Mouse (Mus musculus) midbrain, embryonic 14.5 days (tissue): Measurements from ENCODE around the gene Lypd4. TPM values are rescaled to one million over a fixed set of nuclear protein-coding genes. Genes with fewer than 3 reads are reported as not detected.
"Not testable (repeated sequence)": the region's sequence is repeated elsewhere in the genome, so short reads cannot be mapped to it uniquely, and the experiment has no call there.

Experiments used
- ATAC-seq: fragments of 200-750 bp; cut with Nextera tagmentation; 2 replicates; pipeline ENCODE4 v1.8.0; 2017; ENCODE audit warnings: moderate number of reproducible peaks, moderate library complexity; ENCODE audit not compliant: low FRiP score, low TSS enrichment
- DNase-seq: peaks from one replicate; pipeline ENCODE4 v3.0.0-alpha.2; 2015
- H3K27ac ChIP-seq: fragments of 300-500 bp; sonication (generic); replicated peaks from 2 replicates; pipeline ENCODE4 v1.5.1; 2014; ENCODE audit warnings: mild to moderate bottlenecking, low read depth, low read length, moderate library complexity
- H3K27me3 ChIP-seq: fragments of 300-500 bp; sonication (generic); 2 replicates; pipeline ENCODE4 v1.6.1; 2014; ENCODE audit warnings: low read length, control low read depth, mixed read lengths; ENCODE audit not compliant: control insufficient read depth, insufficient read depth
- H3K36me3 ChIP-seq: fragments of 300-500 bp; sonication (generic); 2 replicates; pipeline ENCODE4 v1.6.1; 2014; ENCODE audit warnings: low read length, control low read depth; ENCODE audit not compliant: control insufficient read depth, insufficient read depth
- H3K4me1 ChIP-seq: fragments of 300-500 bp; sonication (generic); 2 replicates; pipeline ENCODE4 v1.6.1; 2014; ENCODE audit warnings: mild to moderate bottlenecking, antibody characterized with exemption, low read length, control low read depth; ENCODE audit not compliant: control insufficient read depth, insufficient read depth
- H3K4me2 ChIP-seq: fragments of 300-500 bp; sonication (generic); 2 replicates; pipeline ENCODE4 v1.6.1; 2014; ENCODE audit warnings: mild to moderate bottlenecking, low read length, moderate library complexity
- H3K4me3 ChIP-seq: fragments of 300-500 bp; sonication (generic); replicated peaks from 2 replicates; pipeline ENCODE4 v1.5.1; 2014; ENCODE audit warnings: low read depth, low read length
- H3K9ac ChIP-seq: fragments of 300-500 bp; sonication (generic); replicated peaks from 2 replicates; pipeline ENCODE4 v1.6.1; 2014; ENCODE audit warnings: mild to moderate bottlenecking, low read length, moderate library complexity
- H3K9me3 ChIP-seq: fragments of 300-500 bp; sonication (generic); 2 replicates; pipeline ENCODE4 v1.6.1; 2016; ENCODE audit warnings: low read length, control low read depth, mixed read lengths; ENCODE audit not compliant: control insufficient read depth
- WGBS: fragments of 180-500 bp; shearing (Covaris S2); extraction: QIAGEN DNeasy Blood & Tissue Kit; methylation state at CpG from one replicate; pipeline ENCODE4 v1.1.7; 2014; 5-methylcytosine and 5-hydroxymethylcytosine counted together
- polyA plus RNA-seq: library from polyadenylated mRNA; unstranded; fragments of >200 nt; fragmentation: Nextera tagmentation; extraction: Ambion mirVana; gene quantifications from 2 replicates; pipeline ENCODE4 v1.2.1, GENCODE M21; 2014

Lypd4 gene
- polyA plus RNA-seq, 1 experiment from 2014 or later, result not detected

- Histone ChIP-seq H3K4me1 (no peaks in the 10 kb centered on the region), H3K27me3 (no peaks in the 10 kb centered on the region), H3K36me3 (no peaks in the 10 kb centered on the region), H3K4me3 (no peak overlapping the region), H3K4me2 (no peak overlapping the region), H3K9ac (no peak overlapping the region), H3K9me3 (no peaks in the 10 kb centered on the region), H3K27ac (no peak overlapping the region)
- no peak for ATAC-seq
- WGBS, result 3% methylated on average over 6 of the region's 6 CpGs
- DNase-seq, result peak; percentile 35
These were observed 24.0 kb downstream of the Lypd4 start for GRCm38 (mm10) chr7:24845713-24846112.

DNA sequence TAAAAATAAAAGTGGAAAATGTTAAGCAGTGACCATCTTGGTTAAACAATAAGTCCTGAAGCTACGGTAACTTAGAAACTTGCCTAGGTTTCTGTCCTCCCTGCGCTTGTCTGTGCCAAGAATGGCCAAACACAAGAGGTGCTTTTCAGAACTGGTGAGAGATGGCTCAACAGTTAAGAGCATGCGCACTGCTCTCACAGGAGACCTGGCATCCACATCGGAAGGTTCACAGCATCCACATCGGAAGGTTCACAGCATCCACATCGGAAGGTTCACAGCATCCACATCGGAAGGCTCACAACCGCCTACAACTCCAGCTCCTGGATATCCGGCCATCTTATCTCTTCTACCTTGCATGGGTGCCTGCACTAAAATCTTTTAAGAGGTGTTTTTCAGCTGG is 24.6 kb downstream of the Lypd4 start:
- no peak overlapping the region for H3K4me2 ChIP-seq
- H3K27me3 ChIP-seq, result no peaks in the 10 kb centered on the region
- no peak for DNase-seq
- no peaks in the 10 kb centered on the region for H3K9me3 ChIP-seq
- no peaks in the 10 kb centered on the region for H3K36me3 ChIP-seq
- 83% methylated on average over 9 of the region's 9 CpGs for WGBS
- H3K4me1 ChIP-seq, result no peaks in the 10 kb centered on the region
- ATAC-seq, result no peak
- H3K9ac ChIP-seq, result no peak overlapping the region
- no peak overlapping the region for H3K27ac ChIP-seq
- H3K4me3 ChIP-seq, result no peak overlapping the region

DNA sequence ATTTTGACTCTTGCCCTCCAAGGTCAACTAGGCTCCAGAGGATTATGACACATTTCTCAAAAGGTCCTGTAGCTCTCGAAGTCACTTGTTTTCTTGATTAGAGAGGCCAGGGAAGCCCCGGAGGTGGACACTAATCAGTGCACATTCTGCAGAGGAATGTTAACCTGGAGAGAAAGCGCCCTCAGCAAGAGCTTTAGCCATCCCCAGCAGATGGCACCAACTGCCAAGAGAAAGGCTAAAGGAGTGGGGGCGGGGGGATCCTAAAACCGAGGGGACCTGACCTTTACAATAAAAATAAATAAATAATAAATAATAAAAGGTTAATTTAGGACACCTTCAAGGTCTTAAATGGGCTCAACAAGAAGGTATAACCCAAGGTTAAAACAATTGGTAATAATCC is 25.6 kb downstream of the Lypd4 start:
- no peak for DNase-seq
- ATAC-seq, result no peak
- H3K9me3 ChIP-seq, result no peaks in the 10 kb centered on the region
- no peak overlapping the region for H3K27ac ChIP-seq
- H3K4me1 ChIP-seq, result no peaks in the 10 kb centered on the region
- H3K36me3 ChIP-seq, result no peaks in the 10 kb centered on the region
- H3K4me3 ChIP-seq, result no peak overlapping the region
- H3K27me3 ChIP-seq, result no peaks in the 10 kb centered on the region
- no peak overlapping the region for H3K9ac ChIP-seq
- 42% methylated on average over 5 of the region's 5 CpGs for WGBS
- no peak overlapping the region for H3K4me2 ChIP-seq

DNA sequence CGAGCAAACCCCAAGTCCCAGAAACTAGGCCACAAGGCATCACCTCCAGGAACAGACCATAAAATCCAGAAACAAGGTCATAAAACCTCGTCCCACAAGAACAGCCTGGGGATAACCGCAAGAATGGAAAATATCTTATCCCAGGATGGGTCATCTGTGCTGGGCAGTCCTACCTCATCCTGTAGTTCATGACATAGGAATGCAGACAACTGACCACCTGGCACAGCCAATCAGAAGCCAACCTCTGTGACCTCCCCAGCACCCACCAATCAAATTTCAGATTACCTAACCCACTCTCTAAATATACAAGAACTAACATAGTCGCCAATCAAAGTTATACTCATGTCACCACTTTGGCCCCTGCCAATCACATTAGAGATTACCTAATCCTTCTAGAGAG is 28.7 kb downstream of the Lypd4 start:
- no peak overlapping the region for H3K9ac ChIP-seq
- no peak overlapping the region for H3K4me2 ChIP-seq
- no peaks in the 10 kb centered on the region for H3K27me3 ChIP-seq
- H3K4me3 ChIP-seq, result no peak overlapping the region
- ATAC-seq, result no peak
- no peak overlapping the region for H3K27ac ChIP-seq
- no peak for DNase-seq
- 74% methylated on average over 4 of the region's 4 CpGs for WGBS
- no peaks in the 10 kb centered on the region for H3K9me3 ChIP-seq
- H3K4me1 ChIP-seq, result no peaks in the 10 kb centered on the region
- no peaks in the 10 kb centered on the region for H3K36me3 ChIP-seq

- Histone ChIP-seq H3K27ac (no peak overlapping the region), H3K36me3 (no peaks in the 10 kb centered on the region), H3K27me3 (no peaks in the 10 kb centered on the region), H3K4me2 (no peak overlapping the region), H3K9me3 (no peaks in the 10 kb centered on the region), H3K4me3 (no peak overlapping the region), H3K4me1 (no peaks in the 10 kb centered on the region), H3K9ac (no peak overlapping the region)
- ATAC-seq (no peak), DNase-seq (no peak)
- 59% methylated on average over 3 of the region's 3 CpGs for WGBS
These were observed 29.4 kb downstream of the Lypd4 start for GRCm38 (mm10) chr7:24840331-24840730.

DNA sequence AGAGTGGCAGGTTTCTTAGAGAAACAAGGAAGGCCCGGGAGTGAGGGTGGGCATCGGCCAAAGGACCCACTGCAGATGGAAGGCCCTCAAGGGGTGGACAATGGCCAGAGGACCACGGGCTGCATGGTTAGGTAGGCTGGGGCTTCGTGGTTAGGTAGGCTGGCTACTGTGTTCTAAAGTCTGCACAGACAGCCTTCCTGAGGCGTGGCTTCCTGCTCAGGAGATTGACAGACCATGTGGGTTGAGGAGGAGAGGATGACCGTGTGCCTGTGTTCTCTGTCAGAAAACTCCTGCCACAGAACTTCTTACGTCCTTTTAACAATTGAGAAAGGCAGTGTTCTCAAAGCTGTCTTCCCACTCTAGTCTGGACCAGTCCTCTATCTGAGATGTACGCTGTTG is 30.3 kb downstream of the Lypd4 start:
- H3K4me3 ChIP-seq, result no peak overlapping the region
- no peaks in the 10 kb centered on the region for H3K36me3 ChIP-seq
- no peaks in the 10 kb centered on the region for H3K9me3 ChIP-seq
- no peak overlapping the region for H3K9ac ChIP-seq
- ATAC-seq (no peak), DNase-seq (no peak)
- 81% methylated on average over 8 of the region's 8 CpGs for WGBS
- no peaks in the 10 kb centered on the region for H3K4me1 ChIP-seq
- no peak overlapping the region for H3K4me2 ChIP-seq
- no peaks in the 10 kb centered on the region for H3K27me3 ChIP-seq
- no peak overlapping the region for H3K27ac ChIP-seq

- ATAC-seq, H3K36me3 ChIP-seq, H3K9ac ChIP-seq: not testable (repeated sequence)
These were observed 30.9 kb downstream of the Lypd4 start for GRCm38 (mm10) chr7:24838732-24839409.

DNA sequence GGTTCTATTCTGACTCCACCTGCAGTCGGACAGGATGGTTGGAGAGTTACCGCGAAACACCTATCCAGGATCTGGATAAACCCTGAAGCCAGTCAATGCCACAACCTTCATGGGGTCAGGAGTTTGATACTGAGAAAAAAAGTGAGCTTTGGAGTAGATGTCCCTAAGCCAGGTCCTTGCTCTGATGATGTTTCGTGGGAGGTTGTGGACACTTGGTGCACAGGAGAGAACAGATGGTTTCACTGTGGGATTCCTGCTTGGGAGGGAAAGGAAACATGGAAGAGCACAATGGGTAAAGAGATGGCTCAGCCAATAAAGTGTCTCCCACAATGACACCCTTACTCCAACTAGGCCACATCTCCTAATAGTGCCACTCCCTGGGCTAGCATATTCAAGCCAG is 42.6 kb downstream of the Lypd4 start:
- ATAC-seq, result no peak

More at GRCm38 (mm10) chr7:24838732-24839409, 30.9 kb downstream of the Lypd4 start:
- H3K9me3 ChIP-seq, H3K27ac ChIP-seq, H3K27me3 ChIP-seq, H3K4me2 ChIP-seq, H3K4me1 ChIP-seq, DNase-seq, H3K4me3 ChIP-seq: not testable (repeated sequence)
- WGBS, result 56% methylated on average over 11 of the region's 13 CpGs

GRCm38 (mm10) chr7:24824452-24824851 is 45.3 kb downstream of the Lypd4 start:
- 72% methylated on average over 7 of the region's 7 CpGs for WGBS
- Histone ChIP-seq H3K4me1 (no peaks in the 10 kb centered on the region), H3K4me2 (no peak overlapping the region), H3K9ac (no peak overlapping the region), H3K4me3 (no peak overlapping the region), H3K36me3 (no peaks in the 10 kb centered on the region), H3K27ac (no peak overlapping the region), H3K9me3 (no peaks in the 10 kb centered on the region), H3K27me3 (no peaks in the 10 kb centered on the region)
- ATAC-seq (no peak), DNase-seq (no peak)

More for the DNA sequence above, 42.6 kb downstream of the Lypd4 start:
- no peak overlapping the region for H3K9ac ChIP-seq
- DNase-seq, result no peak
- no peak overlapping the region for H3K4me3 ChIP-seq
- no peaks in the 10 kb centered on the region for H3K9me3 ChIP-seq
- 92% methylated on average over 4 of the region's 4 CpGs for WGBS
- no peak overlapping the region for H3K4me2 ChIP-seq
- no peaks in the 10 kb centered on the region for H3K27me3 ChIP-seq
- no peaks in the 10 kb centered on the region for H3K36me3 ChIP-seq
- H3K27ac ChIP-seq, result no peak overlapping the region
- H3K4me1 ChIP-seq, result no peaks in the 10 kb centered on the region
